Mouse (Mus musculus) embryonic facial prominence, embryonic 15.5 days (tissue): Measurements from ENCODE around the gene Lcn8. TPM values are rescaled to one million over a fixed set of nuclear protein-coding genes. Genes with fewer than 3 reads are reported as not detected.

Experiments used
- polyA plus RNA-seq: library from polyadenylated mRNA; unstranded; fragments of >200 nt; fragmentation: Nextera tagmentation; extraction: Ambion mirVana; gene quantifications from 2 replicates; pipeline ENCODE4 v1.2.1, GENCODE M21; 2015

The Lcn8 gene
- polyA plus RNA-seq, 1 experiment from 2014 or later = not detected

Other genes starting within 250 kb of the Lcn8 start
- gene Fut7, start 229.9 kb upstream of the Lcn8 start, polyA plus RNA-seq = 0.08 and 0.20 TPM in 2 replicates
- gene Abca2, start 224.4 kb upstream of the Lcn8 start, polyA plus RNA-seq = 4.0 and 4.1 TPM in 2 replicates
- 72.8 and 75.5 TPM in 2 replicates for gene Clic3, start 196.3 kb upstream of the Lcn8 start, polyA plus RNA-seq
- 48.7 and 49.1 TPM in 2 replicates for gene Paxx, start 192.0 kb upstream of the Lcn8 start, polyA plus RNA-seq
- 18.7 and 20.8 TPM in 2 replicates for gene Ptgds, start 183.1 kb upstream of the Lcn8 start, polyA plus RNA-seq
- not detected in 2 replicates for gene Lcn12, start 159.2 kb upstream of the Lcn8 start, polyA plus RNA-seq
- 81.2 and 96.3 TPM in 2 replicates for gene Fbxw5, start 152.4 kb upstream of the Lcn8 start, polyA plus RNA-seq
- gene C8g, start 151.4 kb upstream of the Lcn8 start, polyA plus RNA-seq = 5.6 and 7.2 TPM in 2 replicates
- 34.8 and 36.2 TPM in 2 replicates for gene Traf2, start 106.2 kb upstream of the Lcn8 start, polyA plus RNA-seq
- gene Edf1, start 95.3 kb upstream of the Lcn8 start, polyA plus RNA-seq = 355 and 373 TPM in 2 replicates
- 3.3 and 4.9 TPM in 2 replicates for gene Mamdc4, start 78.3 kb upstream of the Lcn8 start, polyA plus RNA-seq
- gene Phpt1, start 77.9 kb upstream of the Lcn8 start, polyA plus RNA-seq = 147 and 157 TPM in 2 replicates
- gene Ajm1, start 71.4 kb upstream of the Lcn8 start, polyA plus RNA-seq = 0.60 and 0.63 TPM in 2 replicates
- 82.1 and 83.3 TPM in 2 replicates for gene Rabl6, start 44.6 kb upstream of the Lcn8 start, polyA plus RNA-seq
- 0.29 and 0.42 TPM in 2 replicates for gene Ccdc183, start 35.4 kb upstream of the Lcn8 start, polyA plus RNA-seq
- 28.6 and 30.5 TPM in 2 replicates for gene Tmem141, start 31.1 kb upstream of the Lcn8 start, polyA plus RNA-seq
- gene Fcna, start 25.1 kb upstream of the Lcn8 start, polyA plus RNA-seq = 2.8 and 3.5 TPM in 2 replicates
- not detected in 2 replicates for gene Lcn5, start 4.8 kb downstream of the Lcn8 start, polyA plus RNA-seq
- not detected in 2 replicates for gene Lcn6, start 23.7 kb downstream of the Lcn8 start, polyA plus RNA-seq
- not detected in 2 replicates for gene Lcn10, start 29.6 kb downstream of the Lcn8 start, polyA plus RNA-seq
- not detected in 2 replicates for gene Obp2a, start 46.9 kb downstream of the Lcn8 start, polyA plus RNA-seq
- gene Bmyc, start 53.6 kb downstream of the Lcn8 start, polyA plus RNA-seq = 91.8 and 93.2 TPM in 2 replicates
- gene Obp2b, start 83.9 kb downstream of the Lcn8 start, polyA plus RNA-seq = not detected in 2 replicates
- not detected in 2 replicates for gene Lcn3, start 112.4 kb downstream of the Lcn8 start, polyA plus RNA-seq
- gene Lcn11, start 123.9 kb downstream of the Lcn8 start, polyA plus RNA-seq = not detected in 2 replicates
- gene Gm13539, start 129.1 kb downstream of the Lcn8 start, polyA plus RNA-seq = not detected in 2 replicates
- not detected in 2 replicates for gene Glt6d1, start 162.7 kb downstream of the Lcn8 start, polyA plus RNA-seq
- not detected in 2 replicates for gene Lcn9, start 170.0 kb downstream of the Lcn8 start, polyA plus RNA-seq
- gene Sohlh1, start 194.1 kb downstream of the Lcn8 start, polyA plus RNA-seq = not detected in 2 replicates
- 0.32 and 0.42 TPM in 2 replicates for gene Kcnt1, start 210.6 kb downstream of the Lcn8 start, polyA plus RNA-seq